Mouse (Mus musculus) embryonic facial prominence, embryonic 11.5 days (tissue): Measurements from ENCODE around the gene Slc8a1. TPM values are rescaled to one million over a fixed set of nuclear protein-coding genes. Genes with fewer than 3 reads are reported as not detected.

ENCODE experiments used
- ATAC-seq: fragments of 200-750 bp; cut with Nextera tagmentation; replicated peaks from 2 replicates; pipeline ENCODE4 v1.8.0; 2017; ENCODE audit warnings: low read depth; ENCODE audit not compliant: insufficient number of reproducible peaks, low FRiP score, low TSS enrichment
- DNase-seq: peaks from one replicate; pipeline ENCODE4 v3.0.0-alpha.2; 2015; ENCODE audit warnings: low spot score
- H3K27ac ChIP-seq: fragments of 300-500 bp; sonication (generic); replicated peaks from 2 replicates; pipeline ENCODE4 v1.5.1; 2014; ENCODE audit warnings: mild to moderate bottlenecking, low read depth, low read length, control low read depth
- H3K27me3 ChIP-seq: fragments of 300-500 bp; sonication (generic); 2 replicates; pipeline ENCODE4 v1.6.1; 2014; ENCODE audit warnings: mild to moderate bottlenecking, low read length, moderate library complexity, mixed read lengths; ENCODE audit not compliant: control insufficient read depth, insufficient read depth
- H3K36me3 ChIP-seq: fragments of 300-500 bp; sonication (generic); replicated peaks from 2 replicates; pipeline ENCODE4 v1.6.1; 2014; ENCODE audit warnings: low read depth, mild to moderate bottlenecking, low read length, moderate library complexity, mixed read lengths; ENCODE audit not compliant: control insufficient read depth, insufficient read depth
- H3K4me1 ChIP-seq: fragments of 300-500 bp; sonication (generic); 2 replicates; pipeline ENCODE4 v1.6.1; 2014; ENCODE audit warnings: low read length, mixed read lengths; ENCODE audit not compliant: control insufficient read depth, insufficient read depth
- H3K4me2 ChIP-seq: fragments of 300-500 bp; sonication (generic); 2 replicates; pipeline ENCODE4 v1.6.1; 2014; ENCODE audit warnings: low read depth, mild to moderate bottlenecking, control low read depth, low read length, moderate library complexity
- H3K4me3 ChIP-seq: fragments of 300-500 bp; sonication (generic); 2 replicates; pipeline ENCODE4 v1.5.1; 2014; ENCODE audit warnings: low read depth, low read length, control low read depth
- H3K9ac ChIP-seq: fragments of 300-500 bp; sonication (generic); replicated peaks from 2 replicates; pipeline ENCODE4 v1.6.1; 2014; ENCODE audit warnings: mild to moderate bottlenecking, control low read depth, low read length
- H3K9me3 ChIP-seq: fragments of 300-500 bp; sonication (generic); replicated peaks from 2 replicates; pipeline ENCODE4 v1.6.1; 2016; ENCODE audit warnings: mild to moderate bottlenecking, low read length, inconsistent platforms, mixed read lengths; ENCODE audit not compliant: control insufficient read depth
- WGBS: fragments of 180-500 bp; shearing (Covaris S2); extraction: QIAGEN DNeasy Blood & Tissue Kit; methylation state at CpG from one replicate; pipeline ENCODE4 v1.1.7; 2014; 5-methylcytosine and 5-hydroxymethylcytosine counted together
- polyA plus RNA-seq: library from polyadenylated mRNA; unstranded; fragments of >200 nt; fragmentation: Nextera tagmentation; extraction: Ambion mirVana; gene quantifications from 2 replicates; pipeline ENCODE4 v1.2.1, GENCODE M21; 2014

Slc8a1 gene
- polyA plus RNA-seq, 1 experiment from 2014 or later, result 3.1 TPM

DNA sequence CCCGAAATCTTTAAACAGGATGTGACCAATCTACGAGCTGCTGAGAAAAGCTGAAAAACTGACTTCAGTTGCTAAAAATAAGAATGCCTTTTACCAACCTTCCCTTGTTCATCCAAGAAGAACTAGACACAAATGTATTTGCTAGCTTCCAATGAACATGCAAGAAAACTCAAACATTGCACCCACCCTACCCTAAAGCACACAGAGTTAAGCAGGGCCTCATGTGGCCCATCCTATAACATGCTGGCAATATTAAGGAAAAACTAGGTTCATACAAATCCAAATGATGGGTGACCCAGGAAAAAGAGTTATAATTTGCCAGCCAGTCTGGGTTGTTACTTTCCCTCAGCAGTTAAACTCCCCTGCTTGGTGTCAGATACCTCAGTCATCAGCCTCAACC is 398 bp downstream of the Slc8a1 start:
- DNase-seq (no peak), ATAC-seq (no peak)
- 81% methylated on average over 2 of the region's 2 CpGs for WGBS
- no peak overlapping the region for H3K4me3 ChIP-seq
- no peaks in the 10 kb centered on the region for H3K9me3 ChIP-seq
- no peak overlapping the region for H3K9ac ChIP-seq
- no peaks in the 10 kb centered on the region for H3K27me3 ChIP-seq
- no peaks in the 10 kb centered on the region for H3K36me3 ChIP-seq
- no peak overlapping the region for H3K27ac ChIP-seq
- H3K4me1 ChIP-seq, result no peaks in the 10 kb centered on the region
- no peak overlapping the region for H3K4me2 ChIP-seq

DNA sequence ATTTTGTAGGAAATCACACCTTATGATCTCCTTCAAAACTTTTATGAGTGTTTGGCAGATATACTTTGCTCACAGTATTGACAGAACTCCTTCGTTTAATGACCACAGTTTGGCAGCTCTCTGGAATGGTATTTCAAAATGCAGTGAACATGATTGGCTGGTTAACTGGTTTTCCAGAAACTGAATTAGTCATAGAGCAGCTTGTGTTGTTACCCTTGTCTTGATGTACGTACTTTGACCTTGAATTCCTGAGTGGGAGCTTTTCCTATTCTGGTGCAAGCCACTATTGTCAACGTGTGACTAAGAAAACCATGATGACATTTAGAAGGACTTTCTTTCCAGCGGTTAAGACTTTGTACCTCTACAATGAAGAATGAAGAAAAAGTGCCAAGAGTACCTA is 868 bp downstream of the Slc8a1 start:
- WGBS, result 85% methylated on average over 4 of the region's 4 CpGs
- no peak for ATAC-seq
- H3K36me3 ChIP-seq, result no peaks in the 10 kb centered on the region

DNA sequence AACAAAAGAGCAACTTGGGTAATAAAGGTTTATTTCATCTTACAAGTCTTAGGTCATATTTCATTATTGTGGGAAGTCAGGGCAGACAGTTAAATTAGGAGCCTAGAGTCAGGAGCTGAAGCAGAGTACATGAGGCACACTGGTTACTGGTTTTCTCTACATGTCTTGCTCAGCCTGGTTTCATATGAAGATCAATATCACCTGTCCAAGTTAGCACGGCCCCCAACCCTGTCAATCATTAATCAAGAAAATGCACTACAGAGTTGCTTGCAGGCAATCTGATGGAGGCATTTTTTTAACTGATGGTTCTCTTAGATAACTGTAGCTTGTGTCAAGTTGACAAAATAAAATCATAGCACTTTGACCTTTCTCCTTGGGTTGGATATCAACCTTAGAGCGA is 2.6 kb downstream of the Slc8a1 start:
- 66% methylated on average over 2 of the region's 2 CpGs for WGBS
- no peak overlapping the region for H3K9ac ChIP-seq
- H3K36me3 ChIP-seq, result no peaks in the 10 kb centered on the region
- no peak overlapping the region for H3K27ac ChIP-seq
- ATAC-seq (no peak), DNase-seq (no peak)
- H3K4me2 ChIP-seq, result no peak overlapping the region
- H3K4me1 ChIP-seq, result no peaks in the 10 kb centered on the region
- no peak overlapping the region for H3K4me3 ChIP-seq
- no peaks in the 10 kb centered on the region for H3K27me3 ChIP-seq
- no peaks in the 10 kb centered on the region for H3K9me3 ChIP-seq

More for the DNA sequence above, 868 bp downstream of the Slc8a1 start:
- H3K4me3 ChIP-seq, result no peak overlapping the region
- H3K9me3 ChIP-seq, result no peaks in the 10 kb centered on the region
- no peak for DNase-seq
- H3K9ac ChIP-seq, result no peak overlapping the region
- H3K27me3 ChIP-seq, result no peaks in the 10 kb centered on the region
- H3K4me1 ChIP-seq, result no peaks in the 10 kb centered on the region
- no peak overlapping the region for H3K27ac ChIP-seq
- H3K4me2 ChIP-seq, result no peak overlapping the region

DNA sequence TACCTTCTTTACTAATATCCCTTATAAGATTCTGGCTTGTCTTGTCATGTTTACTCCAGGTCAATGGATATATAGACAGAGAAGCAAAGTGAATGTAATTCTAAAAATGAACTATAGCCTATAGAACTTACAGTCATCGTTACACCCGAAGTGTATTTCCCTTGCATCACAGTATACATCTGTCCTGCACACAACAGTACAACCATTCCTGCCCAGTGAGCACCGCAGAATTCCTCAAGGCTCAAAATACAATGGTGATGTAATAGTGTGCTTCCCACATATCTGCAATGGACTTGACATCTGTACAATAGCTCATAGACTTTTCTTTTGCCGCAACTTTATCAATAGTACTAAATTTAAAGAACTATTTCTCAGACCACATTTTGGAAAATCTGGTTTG is 8.3 kb downstream of the Slc8a1 start:
- WGBS, result 96% methylated on average over 4 of the region's 4 CpGs
- no peaks in the 10 kb centered on the region for H3K27me3 ChIP-seq
- no peak overlapping the region for H3K4me2 ChIP-seq
- H3K36me3 ChIP-seq, result no peaks in the 10 kb centered on the region
- no peak overlapping the region for H3K27ac ChIP-seq
- DNase-seq (no peak), ATAC-seq (no peak)
- no peaks in the 10 kb centered on the region for H3K9me3 ChIP-seq
- H3K9ac ChIP-seq, result no peak overlapping the region
- H3K4me1 ChIP-seq, result no peaks in the 10 kb centered on the region
- no peak overlapping the region for H3K4me3 ChIP-seq

DNA sequence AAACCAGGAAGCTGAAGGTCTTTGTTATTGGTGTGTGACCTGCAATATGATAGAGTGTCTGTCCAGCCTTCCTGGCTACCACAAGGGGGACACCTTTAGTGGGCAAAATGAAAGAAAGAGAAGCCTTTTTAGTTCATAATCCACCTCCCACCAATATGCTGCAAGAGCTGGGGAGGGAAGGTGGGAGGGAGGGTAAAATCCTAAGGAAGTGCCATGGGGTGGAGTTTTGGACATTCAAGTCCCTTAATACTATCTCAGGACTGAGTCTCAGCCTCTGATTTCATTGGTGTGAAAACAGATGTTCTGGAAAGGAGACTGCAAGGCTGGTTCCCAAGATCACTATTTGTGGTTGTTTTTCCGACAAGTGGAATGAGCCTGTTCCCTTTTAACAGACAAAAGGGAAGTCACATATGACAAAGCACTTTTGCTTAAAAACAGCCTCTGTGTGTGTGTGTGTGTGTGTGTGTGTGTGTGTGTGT is 25.9 kb downstream of the Slc8a1 start:
- no peak overlapping the region for H3K27ac ChIP-seq
- no peak overlapping the region for H3K4me3 ChIP-seq
- DNase-seq, result no peak
- H3K4me1 ChIP-seq, result no peaks in the 10 kb centered on the region
- H3K9me3 ChIP-seq, result no peaks in the 10 kb centered on the region
- no peak overlapping the region for H3K9ac ChIP-seq
- no peak overlapping the region for H3K4me2 ChIP-seq
- WGBS, result 65% methylated on average over 1 of the region's 1 CpGs
- no peak for ATAC-seq
- H3K36me3 ChIP-seq, result no peaks in the 10 kb centered on the region
- H3K27me3 ChIP-seq, result no peaks in the 10 kb centered on the region

- Histone ChIP-seq H3K27me3 (no peaks in the 10 kb centered on the region), H3K4me3 (no peak overlapping the region), H3K4me1 (no peaks in the 10 kb centered on the region), H3K9ac (no peak overlapping the region), H3K27ac (no peak overlapping the region), H3K4me2 (no peak overlapping the region), H3K9me3 (no peaks in the 10 kb centered on the region), H3K36me3 (no peaks in the 10 kb centered on the region)
- 58% methylated on average over 3 of the region's 3 CpGs for WGBS
- DNase-seq, result no peak
- no peak for ATAC-seq
Measured at GRCm38 (mm10) chr17:81704761-81705160, 33.4 kb downstream of the Slc8a1 start.

- Histone ChIP-seq H3K4me3 (no peak overlapping the region), H3K4me1 (no peaks in the 10 kb centered on the region), H3K9ac (no peak overlapping the region), H3K36me3 (no peaks in the 10 kb centered on the region), H3K4me2 (no peak overlapping the region), H3K27ac (no peak overlapping the region), H3K27me3 (no peaks in the 10 kb centered on the region), H3K9me3 (no peaks in the 10 kb centered on the region)
- 81% methylated on average over 2 of the region's 2 CpGs for WGBS
- ATAC-seq (no peak), DNase-seq (no peak)
Measured at GRCm38 (mm10) chr17:81703258-81703657, 34.9 kb downstream of the Slc8a1 start.

DNA sequence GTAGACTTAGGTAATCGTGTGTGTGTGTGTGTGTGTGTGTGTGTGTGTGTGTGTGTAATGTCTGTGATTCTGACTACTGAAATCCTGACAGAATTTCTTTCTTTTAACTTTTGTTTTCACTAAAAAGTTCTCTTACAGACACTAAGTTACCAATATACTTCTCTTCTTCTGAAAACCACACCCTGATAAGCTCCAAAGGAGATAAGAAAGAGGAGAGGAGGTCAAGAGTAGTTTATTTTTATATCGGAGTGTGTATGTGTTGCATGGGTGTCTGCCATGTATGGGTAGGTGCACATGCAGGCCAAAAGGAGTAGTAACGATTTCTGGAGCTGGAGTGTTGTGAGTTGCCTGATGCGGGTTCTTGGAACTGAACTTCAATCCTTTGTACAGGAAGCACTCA is 36.5 kb downstream of the Slc8a1 start:
- H3K27me3 ChIP-seq, result no peaks in the 10 kb centered on the region
- no peaks in the 10 kb centered on the region for H3K36me3 ChIP-seq
- WGBS, result 93% methylated on average over 4 of the region's 4 CpGs
- ATAC-seq (no peak), DNase-seq (no peak)
- no peak overlapping the region for H3K4me2 ChIP-seq
- no peak overlapping the region for H3K27ac ChIP-seq
- no peak overlapping the region for H3K9ac ChIP-seq
- no peak overlapping the region for H3K4me3 ChIP-seq
- H3K9me3 ChIP-seq, result no peaks in the 10 kb centered on the region
- H3K4me1 ChIP-seq, result no peaks in the 10 kb centered on the region
